Mouse (Mus musculus): ENCODE measurements around the gene Ttc29.

The Ttc29 gene

DNA sequence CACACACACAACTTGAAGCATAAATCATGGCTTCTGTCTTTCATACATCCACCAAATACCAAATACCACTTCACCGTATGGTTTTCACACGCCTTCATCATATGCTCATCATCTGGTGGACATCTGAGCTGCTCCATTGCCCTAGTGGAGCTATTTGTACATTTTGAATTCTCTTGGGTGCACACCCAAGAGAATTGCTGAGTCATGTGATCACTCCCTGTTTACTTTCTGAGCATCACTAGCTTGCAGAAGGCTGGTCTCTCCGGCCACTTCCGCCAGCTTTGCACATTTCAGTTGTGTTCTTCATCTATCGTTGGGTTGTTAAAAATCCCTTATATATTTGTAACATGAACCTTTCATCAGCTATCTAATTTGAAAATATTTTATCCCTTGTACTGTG, 65.5 kb downstream of the Ttc29 start:
- DNase-seq (ENCODE audit: low spot score), result no peak

DNA sequence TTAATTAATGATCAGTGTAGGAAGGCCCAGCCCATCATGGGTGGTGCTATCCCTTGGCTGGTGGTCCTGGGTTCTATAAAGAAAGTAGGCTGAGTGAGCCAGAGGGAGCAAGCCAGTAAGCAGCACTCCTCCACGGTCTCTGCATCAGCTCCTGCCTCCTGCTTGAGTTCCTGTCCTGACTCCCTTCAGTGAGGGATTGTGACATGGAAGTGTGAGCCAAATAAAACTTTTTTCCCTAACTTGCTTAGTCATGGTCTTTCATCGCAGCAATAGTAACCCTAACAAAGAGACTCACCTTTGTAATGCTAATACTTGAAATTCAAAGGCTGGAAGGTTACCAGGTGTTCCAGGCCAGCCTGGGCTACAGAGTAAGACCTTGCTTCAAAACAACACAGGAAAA, 71.7 kb downstream of the Ttc29 start:
- no peak for DNase-seq (ENCODE audit: low spot score)

DNA sequence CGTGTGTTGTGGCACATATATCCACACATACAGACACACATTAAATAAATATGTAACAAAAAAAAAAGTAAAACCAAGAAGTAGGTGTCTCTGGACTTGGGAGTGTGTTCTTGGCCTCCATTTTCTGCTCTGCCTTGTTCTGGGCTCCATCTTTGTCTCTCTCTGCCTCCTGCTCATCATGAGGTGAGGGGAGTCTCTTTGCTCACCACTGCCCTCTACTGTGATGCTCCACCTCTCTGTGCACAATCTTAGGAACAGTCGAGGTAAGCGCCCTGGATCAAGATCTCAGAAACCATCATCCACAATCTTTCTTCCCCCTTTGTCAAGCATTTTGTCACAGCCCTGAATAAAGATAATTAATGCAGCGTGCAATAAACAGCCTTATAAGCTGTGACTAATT, 72.3 kb downstream of the Ttc29 start:
- no peak for DNase-seq (ENCODE audit: low spot score)

GRCm38 (mm10) chr8:78289374-78289971, 76.4 kb downstream of the Ttc29 start:
- no peak for DNase-seq (ENCODE audit: low spot score)

DNA sequence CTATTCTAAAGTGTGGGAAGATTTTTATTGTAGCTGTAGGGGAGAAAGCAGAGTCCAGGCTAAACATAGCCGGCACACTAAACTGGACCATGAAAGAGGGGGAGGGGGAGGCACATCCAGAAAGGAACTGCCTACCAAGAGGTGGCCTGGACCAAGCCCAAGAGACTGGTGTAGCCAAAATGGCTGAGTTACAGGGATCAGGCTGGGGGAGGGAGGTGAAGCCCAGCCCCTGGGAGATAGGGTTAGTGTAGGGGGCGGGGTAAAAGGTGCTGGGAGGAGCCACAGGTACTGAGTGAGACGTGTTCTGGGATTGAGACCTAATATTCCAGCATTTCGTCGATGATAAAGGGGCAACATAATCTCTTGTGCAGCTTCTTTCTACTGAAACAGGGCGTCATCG, 77.2 kb downstream of the Ttc29 start:
- DNase-seq (ENCODE audit: low spot score), result no peak

DNA sequence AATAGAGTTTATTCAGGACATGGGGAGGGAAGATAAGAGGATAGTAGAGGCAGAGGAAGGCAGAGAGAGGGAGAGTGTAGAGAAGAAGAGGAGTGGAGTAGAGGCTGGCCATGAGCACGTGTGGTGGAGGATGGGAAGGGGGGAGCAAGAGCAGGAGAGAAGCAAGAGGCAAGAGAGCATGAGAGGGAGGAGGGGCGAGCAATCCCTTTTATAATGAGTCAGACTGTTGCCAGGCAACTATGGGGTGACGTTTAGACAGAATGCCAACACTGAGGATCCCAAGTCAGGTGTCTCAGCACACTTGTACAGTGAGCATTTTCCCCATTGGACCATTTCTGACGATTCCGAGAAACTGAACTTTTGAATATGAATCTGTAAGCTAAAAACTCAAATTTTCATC, 82.4 kb downstream of the Ttc29 start:
- DNase-seq (ENCODE audit: low spot score), result no peak

DNA sequence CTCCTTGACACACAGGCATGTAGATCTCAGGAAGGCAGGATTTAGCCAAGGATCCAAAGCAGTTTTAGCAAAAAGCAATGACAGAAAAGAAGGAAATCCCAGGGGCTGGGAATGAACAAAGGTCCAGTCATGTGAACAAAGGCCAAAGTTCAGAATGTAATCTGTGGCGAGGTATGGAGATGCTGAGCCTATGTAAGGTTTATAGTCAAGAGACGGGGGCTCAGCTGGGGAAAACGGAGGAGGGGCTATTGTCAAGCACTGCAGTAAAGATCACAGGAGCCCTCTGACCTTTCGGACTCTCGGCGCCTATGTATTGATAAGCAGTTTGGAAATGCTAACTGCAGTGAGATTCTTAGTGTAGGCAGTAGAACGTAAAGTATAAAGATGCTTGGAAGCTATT, 90.5 kb downstream of the Ttc29 start:
- DNase-seq (ENCODE audit: low spot score), result no peak

- no peak for DNase-seq (ENCODE audit: low spot score)
These were observed 93.5 kb downstream of the Ttc29 start for GRCm38 (mm10) chr8:78306604-78307003.

DNA sequence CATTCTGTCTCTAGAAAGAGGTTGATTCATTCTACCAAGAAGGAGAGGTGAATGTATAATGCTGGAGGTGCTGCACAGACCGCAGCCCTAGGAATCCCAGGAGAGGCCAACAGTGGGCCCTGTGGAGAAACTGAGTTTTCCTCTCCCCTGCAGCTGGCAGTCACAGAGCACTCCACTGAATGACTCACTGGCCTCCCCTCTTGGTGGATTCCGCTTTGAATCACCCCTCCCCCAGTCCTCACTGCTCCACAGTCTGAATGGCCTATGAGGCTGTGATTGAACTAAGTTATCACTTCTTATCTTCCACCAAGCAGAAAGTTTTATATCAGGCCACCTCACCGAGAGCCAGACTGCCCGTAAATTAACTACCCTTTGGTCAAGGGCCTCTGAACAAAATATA, 94.0 kb downstream of the Ttc29 start:
- no peak for DNase-seq (ENCODE audit: low spot score)

DNA sequence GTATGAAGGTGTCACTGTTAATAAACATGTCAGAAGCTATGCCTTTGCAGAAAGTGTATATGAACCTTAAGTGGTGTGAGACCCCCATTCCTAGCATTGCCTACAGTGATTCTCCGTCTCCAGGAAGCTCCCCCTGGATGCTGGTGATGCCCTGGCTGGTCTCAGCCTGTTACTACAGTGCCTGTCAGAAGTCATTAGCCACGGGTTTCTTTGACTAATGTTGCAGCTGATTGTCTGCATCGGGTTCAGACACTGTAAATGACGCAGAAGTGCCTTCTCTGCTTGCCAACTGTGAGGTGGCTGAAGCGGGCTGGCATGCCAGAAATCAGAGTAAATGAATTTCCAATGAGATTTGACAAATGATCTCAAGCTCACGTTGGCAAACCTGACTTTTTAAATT, 96.4 kb downstream of the Ttc29 start:
- DNase-seq (ENCODE audit: low spot score), result no peak

GRCm38 (mm10) chr8:78315576-78315975, 102.5 kb downstream of the Ttc29 start:
- no peak for DNase-seq (ENCODE audit: low spot score)

GRCm38 (mm10) chr8:78317666-78318065, 104.6 kb downstream of the Ttc29 start:
- no peak for DNase-seq (ENCODE audit: low spot score)

DNA sequence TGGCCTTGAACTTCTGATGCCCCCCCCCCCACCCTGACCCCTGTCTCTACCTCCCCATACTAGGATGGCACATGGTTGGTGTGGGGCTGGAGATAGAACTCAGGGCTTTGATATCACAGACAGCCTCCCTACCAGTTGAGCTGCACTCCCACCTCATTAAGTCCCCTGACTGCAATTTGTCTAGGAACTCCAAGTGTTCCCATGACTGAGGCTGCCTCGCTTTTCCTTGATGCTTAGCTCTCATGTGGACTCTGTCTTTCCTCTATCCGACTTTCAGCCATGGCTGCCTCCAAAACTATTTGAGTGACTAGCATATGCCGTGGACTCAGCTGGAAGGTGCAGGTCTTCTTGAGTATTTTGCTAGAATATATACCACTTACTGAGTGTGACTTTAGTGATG, 110.3 kb downstream of the Ttc29 start:
- DNase-seq (ENCODE audit: low spot score), result no peak

- no peak for DNase-seq (ENCODE audit: low spot score)
These were observed 127.8 kb downstream of the Ttc29 start for GRCm38 (mm10) chr8:78340689-78341529.

GRCm38 (mm10) chr8:78342151-78342550, 129.1 kb downstream of the Ttc29 start:
- DNase-seq (ENCODE audit: low spot score), result no peak

GRCm38 (mm10) chr8:78344006-78344405, 130.9 kb downstream of the Ttc29 start:
- no peak for DNase-seq (ENCODE audit: low spot score)

DNA sequence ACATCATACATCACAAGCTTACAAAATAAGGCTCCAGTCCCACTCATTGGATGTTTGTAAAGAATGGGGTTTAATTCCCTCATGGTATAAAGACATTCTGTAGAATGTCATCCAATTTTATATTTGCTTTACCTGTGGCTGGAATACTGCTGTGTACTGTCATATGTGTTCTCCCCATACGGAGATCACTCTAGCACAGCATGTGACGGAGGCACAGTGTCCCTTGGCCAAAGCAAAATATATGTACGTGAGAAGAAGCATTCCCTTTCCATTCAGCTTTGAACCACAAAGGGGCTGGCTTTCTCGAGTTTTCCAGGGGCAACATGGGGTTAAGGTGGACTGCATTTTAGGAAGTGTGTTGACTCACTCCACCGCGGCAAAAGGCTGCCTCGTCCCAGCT, 132.6 kb downstream of the Ttc29 start:
- DNase-seq (ENCODE audit: low spot score), result no peak

DNA sequence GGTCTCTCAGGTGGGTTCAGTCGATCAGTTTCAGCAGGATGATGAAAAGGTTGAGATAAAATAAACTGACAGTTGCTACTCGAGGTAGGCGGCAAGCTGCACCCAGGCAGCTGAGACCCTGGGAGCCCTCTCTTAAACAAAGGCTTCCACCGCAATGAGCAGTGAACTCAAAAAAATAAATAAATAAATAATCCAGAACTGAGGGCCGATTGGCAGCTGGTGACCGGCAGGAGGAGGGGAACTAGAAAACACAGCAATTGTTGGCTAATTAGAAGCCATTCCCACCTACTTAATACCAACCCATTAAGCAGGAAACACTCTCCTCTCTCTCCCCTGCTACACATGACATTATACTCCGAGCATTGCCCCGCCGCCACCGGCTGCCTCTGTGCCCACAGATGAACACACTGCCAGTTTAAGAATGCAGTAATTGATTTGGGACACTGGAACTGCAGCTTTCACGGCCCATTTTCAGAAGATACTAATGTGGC, 133.1 kb downstream of the Ttc29 start:
- DNase-seq (ENCODE audit: low spot score), result no peak

DNA sequence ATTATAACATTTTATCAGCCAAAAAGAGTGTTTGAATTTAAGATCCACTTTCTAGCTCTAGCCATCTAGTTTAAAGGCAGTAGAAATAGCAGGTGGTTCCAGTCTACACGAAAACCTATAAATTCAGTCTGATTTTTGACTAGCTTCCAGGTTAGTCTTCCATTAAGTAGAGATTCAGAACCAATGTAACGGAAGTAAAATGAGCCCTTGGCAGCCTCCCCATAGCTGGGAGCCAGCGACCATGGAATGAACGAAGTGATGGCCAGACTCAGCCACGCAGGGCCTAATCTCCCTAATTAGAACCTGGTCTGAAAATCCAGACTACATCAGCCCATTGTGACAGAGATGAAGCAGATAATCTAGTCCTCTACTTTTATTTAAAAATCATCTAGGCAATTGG, 140.8 kb downstream of the Ttc29 start:
- DNase-seq (ENCODE audit: low spot score), result peak; percentile 4

DNA sequence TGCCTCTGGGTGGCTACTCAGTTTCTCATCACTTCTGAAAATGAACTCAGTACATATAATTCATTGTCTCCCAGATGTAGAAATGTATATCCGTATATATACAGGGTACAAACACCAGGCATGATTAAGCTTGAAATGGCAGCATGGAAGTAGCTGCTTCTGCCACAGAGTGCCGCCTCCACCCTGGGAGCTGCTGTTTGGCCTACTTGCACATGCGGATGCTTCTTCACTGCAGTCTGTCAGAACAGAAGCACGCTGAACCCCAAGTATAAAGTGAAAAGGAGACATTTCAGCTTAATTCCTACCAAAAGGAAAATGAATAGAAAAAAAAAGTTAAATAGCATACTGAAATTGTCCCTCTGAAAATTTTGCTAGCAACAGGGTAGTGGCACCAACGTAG, 141.7 kb downstream of the Ttc29 start:
- DNase-seq (ENCODE audit: low spot score), result no peak

- no peak for DNase-seq (ENCODE audit: low spot score)
These were observed 177.7 kb downstream of the Ttc29 start for GRCm38 (mm10) chr8:78390756-78391155.

- no peak for DNase-seq (ENCODE audit: low spot score)
These were observed 206.2 kb downstream of the Ttc29 start for GRCm38 (mm10) chr8:78419272-78419671.

GRCm38 (mm10) chr8:78420101-78420503, 207.0 kb downstream of the Ttc29 start:
- DNase-seq (ENCODE audit: low spot score), result peak; percentile 12

DNA sequence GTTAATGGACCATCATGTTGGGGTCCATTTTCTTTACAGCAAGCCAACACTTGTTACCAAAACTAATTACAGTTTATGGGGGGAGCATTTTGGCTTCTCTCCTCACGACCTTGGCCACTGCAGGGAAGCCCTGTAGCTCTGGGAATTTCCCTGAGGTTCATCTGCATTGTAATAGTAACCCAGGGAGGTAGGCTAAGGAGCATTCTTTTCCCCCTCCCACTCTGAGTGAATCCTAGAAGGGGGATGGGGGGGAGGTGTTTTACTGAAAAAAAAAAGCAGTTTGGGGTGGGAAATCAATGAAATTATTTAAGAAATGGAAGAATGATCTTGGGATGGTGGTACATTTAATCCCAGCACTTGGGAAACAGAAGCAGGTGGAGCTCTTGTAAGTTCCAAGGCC, 210.8 kb downstream of the Ttc29 start:
- DNase-seq (ENCODE audit: low spot score), result no peak

Data from urinary bladder, postnatal 14 days (tissue).